14 mouse cellular contexts compared by ENCODE assay signal in genomic region chr6:117407206-117407858, GRCm38 (mm10).
DNase-seq lines count a peak whose midpoint lies in the region; ATAC-seq lines count a peak whose summit lies in the region.
"Had no signal": no experiment of that assay in that cellular context is flagged by ENCODE, and none has a peak within 500 bp of the region (broad histone marks: within the 10 kb centered on the region; RNA-seq: fewer than 3 reads in every experiment).

No protein-coding gene starts in this region.

- H3K9me3 ChIP-seq in intestine, embryonic 14.5 days (ENCODE audit: control insufficient read depth, low read length), result no peaks in the 10 kb centered on the region
- no peaks in the 10 kb centered on the region for H3K9me3 ChIP-seq in intestine, embryonic 16.5 days (ENCODE audit: control insufficient read depth, low read length)
- H3K9me3 ChIP-seq in midbrain, embryonic 10.5 days (replicated peaks), result no peaks in the 10 kb centered on the region
- H3K9me3 ChIP-seq in midbrain, embryonic 15.5 days, result no peaks in the 10 kb centered on the region
- H3K9me3 ChIP-seq in limb, embryonic 11.5 days (ENCODE audit: control insufficient read depth, low read length), result no peaks in the 10 kb centered on the region

- WGBS in intestine, embryonic 14.5 days, result 23% methylated on average over 15 of the region's 15 CpGs
- WGBS in intestine, embryonic 16.5 days, result 31% methylated on average over 15 of the region's 15 CpGs
- 79% methylated on average over 15 of the region's 15 CpGs for WGBS in midbrain, embryonic 10.5 days
- WGBS in midbrain, embryonic 15.5 days, result 69% methylated on average over 15 of the region's 15 CpGs
- 8% methylated on average over 15 of the region's 15 CpGs for WGBS in limb, embryonic 11.5 days

- H3K27ac ChIP-seq in intestine, embryonic 14.5 days (ENCODE audit: low read depth), result 0 out of 2 replicates have a peak overlapping the region, but pooled peaks have one; percentile 43
- no peak overlapping the region for H3K27ac ChIP-seq in intestine, embryonic 16.5 days (ENCODE audit: low read length)
- no peak overlapping the region for H3K27ac ChIP-seq in midbrain, embryonic 10.5 days (replicated peaks)
- H3K27ac ChIP-seq in midbrain, embryonic 15.5 days, result no peak overlapping the region
- H3K27ac ChIP-seq in limb, embryonic 11.5 days (replicated peaks; ENCODE audit: low read depth, low read length), result peak overlapping the region; percentile 78

- ATAC-seq in intestine, embryonic 14.5 days (replicated peaks; ENCODE audit: low FRiP score, low TSS enrichment, low read depth), result 0 out of 2 replicates have a peak, but pooled peaks have one; percentile 47
- ATAC-seq in intestine, embryonic 16.5 days, result no peak
- no peak for ATAC-seq in midbrain, embryonic 15.5 days (replicated peaks)
- ATAC-seq in limb, embryonic 11.5 days (ENCODE audit: insufficient number of reproducible peaks, low FRiP score, low TSS enrichment, low read depth), result peak; percentile 77; the same call in 1 of the 2 replicates
- ATAC-seq: forebrain, postnatal 0 days had no signal

- H3K4me1 ChIP-seq in intestine, embryonic 14.5 days (replicated peaks; ENCODE audit: control insufficient read depth, insufficient read depth, low read length), result peaks cover 23% of the 10 kb centered on the region
- H3K4me1 ChIP-seq in intestine, embryonic 16.5 days (ENCODE audit: control insufficient read depth, insufficient read depth, low read length), result peaks cover 13% of the 10 kb centered on the region; the same call in 1 of the 2 replicates
- 0 out of 2 replicates have a peak, but pooled peaks cover 3% of the 10 kb centered on the region for H3K4me1 ChIP-seq in midbrain, embryonic 10.5 days
- H3K4me1 ChIP-seq in midbrain, embryonic 15.5 days, result 0 out of 2 replicates have a peak, but pooled peaks cover 2% of the 10 kb centered on the region
- H3K4me1 ChIP-seq in limb, embryonic 11.5 days (ENCODE audit: control insufficient read depth, insufficient read depth, low read length), result peaks cover 18% of the 10 kb centered on the region

- H3K4me3 ChIP-seq in intestine, embryonic 14.5 days (ENCODE audit: low read depth, low read length), result no peak overlapping the region
- H3K4me3 ChIP-seq in intestine, embryonic 16.5 days (ENCODE audit: low read length), result no peak overlapping the region
- no peak overlapping the region for H3K4me3 ChIP-seq in midbrain, embryonic 10.5 days
- no peak overlapping the region for H3K4me3 ChIP-seq in midbrain, embryonic 15.5 days
- no peak overlapping the region for H3K4me3 ChIP-seq in limb, embryonic 11.5 days (ENCODE audit: low read depth, low read length)

- H3K4me2 ChIP-seq in intestine, embryonic 14.5 days (ENCODE audit: low read length), result peak overlapping the region; percentile 13; the same call in 1 of the 2 replicates
- H3K4me2 ChIP-seq in intestine, embryonic 16.5 days (ENCODE audit: low read depth, low read length), result no peak overlapping the region
- no peak overlapping the region for H3K4me2 ChIP-seq in midbrain, embryonic 15.5 days
- H3K4me2 ChIP-seq in limb, embryonic 11.5 days (ENCODE audit: low read depth, severe bottlenecking), result no peak overlapping the region

- no peaks in the 10 kb centered on the region for H3K36me3 ChIP-seq in intestine, embryonic 14.5 days (ENCODE audit: control insufficient read depth, insufficient read depth, low read length)
- H3K36me3 ChIP-seq in intestine, embryonic 16.5 days (ENCODE audit: control insufficient read depth, insufficient read depth, low read length), result no peaks in the 10 kb centered on the region
- H3K36me3 ChIP-seq in midbrain, embryonic 10.5 days, result no peaks in the 10 kb centered on the region
- H3K36me3 ChIP-seq in midbrain, embryonic 15.5 days (replicated peaks), result no peaks in the 10 kb centered on the region
- no peaks in the 10 kb centered on the region for H3K36me3 ChIP-seq in limb, embryonic 11.5 days (ENCODE audit: control insufficient read depth, insufficient read depth, low read length)
- H3K36me3 ChIP-seq: G1E had no signal

- DNase-seq in intestine, embryonic 14.5 days (ENCODE audit: low spot score), result peak; percentile 58
- peak; percentile 11 for DNase-seq in midbrain, embryonic 10.5 days (ENCODE audit: low spot score)
- peak; percentile 79 for DNase-seq in limb, embryonic 11.5 days (ENCODE audit: low spot score)
- DNase-seq in yolk sac, embryonic 10.5 days (ENCODE audit: low spot score), result peak; percentile 29
- DNase-seq in adrenal gland, adult 18-20 months (ENCODE audit: low spot score in 2 of 2), result no peak
- DNase-seq in adrenal gland, postnatal 4 days (ENCODE audit: low spot score in 2 of 2), result no peak
- DNase-seq: B cell, adult 2 months; cerebellum, adult 9-11 months; forebrain, postnatal 0 days; right cerebral cortex, postnatal 14 days; thymus, postnatal 36 days had no signal

- H3K9ac ChIP-seq in intestine, embryonic 14.5 days (ENCODE audit: low read length), result no peak overlapping the region
- no peak overlapping the region for H3K9ac ChIP-seq in intestine, embryonic 16.5 days (ENCODE audit: low read depth, low read length)
- no peak overlapping the region for H3K9ac ChIP-seq in midbrain, embryonic 15.5 days
- no peak overlapping the region for H3K9ac ChIP-seq in limb, embryonic 11.5 days (ENCODE audit: low read length)
- H3K9ac ChIP-seq: forebrain, postnatal 0 days had no signal

- no peaks in the 10 kb centered on the region for H3K27me3 ChIP-seq in intestine, embryonic 14.5 days (replicated peaks; ENCODE audit: control insufficient read depth, insufficient read depth, low read length)
- no peaks in the 10 kb centered on the region for H3K27me3 ChIP-seq in intestine, embryonic 16.5 days (replicated peaks; ENCODE audit: control insufficient read depth, insufficient read depth, low read length)
- H3K27me3 ChIP-seq in midbrain, embryonic 10.5 days (ENCODE audit: low read depth, poor library complexity, severe bottlenecking), result no peaks in the 10 kb centered on the region
- no peaks in the 10 kb centered on the region for H3K27me3 ChIP-seq in midbrain, embryonic 15.5 days (replicated peaks)
- H3K27me3 ChIP-seq in limb, embryonic 11.5 days (ENCODE audit: control insufficient read depth, insufficient read depth, low read length), result no peaks in the 10 kb centered on the region

Comparison
In these comparisons a context has a peak if more than half of its experiments do, and no peak if none do; other contexts are left out.
1. ATAC-seq: peak in intestine, embryonic 14.5 days (single experiment) and limb, embryonic 11.5 days (single experiment); none in intestine, embryonic 16.5 days (single experiment) and midbrain, embryonic 15.5 days (single experiment).
2. H3K27ac ChIP-seq: peak in intestine, embryonic 14.5 days (single experiment) and limb, embryonic 11.5 days (single experiment); none in intestine, embryonic 16.5 days (single experiment), midbrain, embryonic 10.5 days (single experiment) and midbrain, embryonic 15.5 days (single experiment).
3. DNase-seq: peak in intestine, embryonic 14.5 days (single experiment), midbrain, embryonic 10.5 days (single experiment), limb, embryonic 11.5 days (single experiment) and yolk sac, embryonic 10.5 days (single experiment); none in adrenal gland, adult 18-20 months (0 of 2) and adrenal gland, postnatal 4 days (0 of 2).